Comparison of ENCODE assay signal across 14 mouse cellular contexts in the genomic region with DNA sequence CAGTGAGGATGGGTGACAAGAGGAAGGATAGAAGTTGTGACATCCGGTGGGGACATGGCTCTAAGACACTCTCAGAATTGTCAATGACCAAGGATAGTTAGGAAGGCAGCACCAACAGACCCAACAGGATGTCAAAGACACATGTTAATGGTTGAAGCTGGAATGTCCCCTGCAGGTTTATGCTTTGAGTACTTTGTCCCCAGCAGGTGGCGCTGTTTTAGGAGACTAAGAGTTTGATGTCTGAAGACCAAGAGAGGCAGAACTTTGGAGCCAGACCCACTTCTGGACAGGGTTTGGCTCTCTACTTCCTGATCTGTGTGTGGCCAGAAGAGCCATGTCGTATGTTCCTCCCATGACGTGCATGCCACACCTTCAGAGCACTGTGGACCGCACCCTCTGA.
DNase-seq lines count a peak whose midpoint lies in the region; ATAC-seq and TF ChIP-seq lines count a peak whose summit lies in the region.
"Had no signal": no experiment of that assay in that cellular context is flagged by ENCODE, and none has a peak within 500 bp of the region (broad histone marks: within the 10 kb centered on the region; RNA-seq: fewer than 3 reads in every experiment).

No protein-coding gene starts in this region.

- H3K4me3 ChIP-seq in intestine, postnatal 0 days (ENCODE audit: low read depth, low read length): no peak overlapping the region
- H3K4me3 ChIP-seq in intestine, embryonic 15.5 days (replicated peaks): no peak overlapping the region
- H3K4me3 ChIP-seq in E14TG2a.4 (replicated peaks; ENCODE audit: low read length): no peak overlapping the region
- H3K4me3 ChIP-seq: forebrain, embryonic 12.5 days; heart, embryonic 15.5 days; left cerebral cortex, adult 2 months had no signal

- H3K4me1 ChIP-seq in intestine, postnatal 0 days (replicated peaks; ENCODE audit: control insufficient read depth, insufficient read depth, low read length): no peaks in the 10 kb centered on the region
- no peaks in the 10 kb centered on the region for H3K4me1 ChIP-seq in intestine, embryonic 15.5 days (replicated peaks)
- peaks cover 16% of the 10 kb centered on the region for H3K4me1 ChIP-seq in E14TG2a.4 (replicated peaks; ENCODE audit: low read depth, low read length)
- H3K4me1 ChIP-seq: heart, embryonic 15.5 days had no signal

- intact Hi-C loops in left cerebral cortex, postnatal 4 days (cut with DNase I): no loop called here

- H3K36me3 ChIP-seq in intestine, postnatal 0 days (ENCODE audit: control insufficient read depth, insufficient read depth): no peaks in the 10 kb centered on the region
- H3K36me3 ChIP-seq in intestine, embryonic 15.5 days: no peaks in the 10 kb centered on the region
- no peaks in the 10 kb centered on the region for H3K36me3 ChIP-seq in E14TG2a.4 (ENCODE audit: insufficient read depth, low read length)
- H3K36me3 ChIP-seq: forebrain, embryonic 12.5 days; heart, embryonic 15.5 days had no signal

- 97% methylated on average over 5 of the region's 5 CpGs for WGBS in intestine, postnatal 0 days
- 92% methylated on average over 5 of the region's 5 CpGs for WGBS in intestine, embryonic 15.5 days

- H3K4me2 ChIP-seq in intestine, postnatal 0 days (replicated peaks; ENCODE audit: low read depth): no peak overlapping the region
- H3K4me2 ChIP-seq in intestine, embryonic 15.5 days (replicated peaks): no peak overlapping the region
- H3K4me2 ChIP-seq: forebrain, embryonic 12.5 days; heart, embryonic 15.5 days; hindbrain, embryonic 14.5 days had no signal

- peak; percentile 43 for TF ChIP-seq CTCF in intestine, postnatal 0 days (IDR thresholded peaks at IDR 0.05; ENCODE audit: low read depth)
- TF ChIP-seq CTCF in E14TG2a.4 (conservative IDR thresholded peaks at IDR 0.05; ENCODE audit: low read length): peak; percentile 61
- TF ChIP-seq CTCF in brain, embryonic 14.5 days (IDR thresholded peaks at IDR 0.05; ENCODE audit: borderline replicate concordance, extremely low read depth, insufficient read depth, insufficient read length): peak; percentile 26; the same call in 1 of the 2 replicates

- DNase-seq in 3T3-L1 (ENCODE audit: low read depth, low spot score): peak; percentile 21
- no peak for DNase-seq in brain, embryonic 14.5 days (ENCODE audit: low read depth)
- no peak for DNase-seq in heart, adult 18-20 months
- no peak for DNase-seq in left cerebral cortex, postnatal 4 days
- DNase-seq: adrenal gland, postnatal 10 days; thymus, adult 18-20 months had no signal

- no peak overlapping the region for H3K27ac ChIP-seq in intestine, postnatal 0 days (ENCODE audit: low read depth, low read length)
- H3K27ac ChIP-seq in intestine, embryonic 15.5 days: no peak overlapping the region
- H3K27ac ChIP-seq: forebrain, embryonic 12.5 days; heart, embryonic 15.5 days; hindbrain, embryonic 14.5 days; left cerebral cortex, adult 2 months had no signal

- no peak overlapping the region for H3K9ac ChIP-seq in intestine, postnatal 0 days (ENCODE audit: low read depth, low read length)
- H3K9ac ChIP-seq in intestine, embryonic 15.5 days: no peak overlapping the region
- H3K9ac ChIP-seq: forebrain, embryonic 12.5 days; heart, embryonic 15.5 days; hindbrain, embryonic 14.5 days had no signal

- no peak for TF ChIP-seq POLR2A in brain, embryonic 14.5 days (IDR thresholded peaks at IDR 0.05; ENCODE audit: borderline replicate concordance, extremely low read depth, insufficient read depth, insufficient read length, poor library complexity, severe bottlenecking)

- no peak for ATAC-seq in intestine, postnatal 0 days
- no peak for ATAC-seq in intestine, embryonic 15.5 days
- no peak for ATAC-seq in inflammation-experienced regulatory T-cells, adult 6 months

- H3K27me3 ChIP-seq in intestine, postnatal 0 days (replicated peaks; ENCODE audit: control insufficient read depth, insufficient read depth, low read length): no peaks in the 10 kb centered on the region
- no peaks in the 10 kb centered on the region for H3K27me3 ChIP-seq in intestine, embryonic 15.5 days (replicated peaks)
- 0 out of 2 replicates have a peak, but pooled peaks cover 2% of the 10 kb centered on the region for H3K27me3 ChIP-seq in E14TG2a.4 (ENCODE audit: insufficient read depth, low read length)
- H3K27me3 ChIP-seq: forebrain, embryonic 12.5 days; heart, embryonic 15.5 days had no signal

- H3K9me3 ChIP-seq in intestine, postnatal 0 days (ENCODE audit: control insufficient read depth): no peaks in the 10 kb centered on the region
- H3K9me3 ChIP-seq in intestine, embryonic 15.5 days: no peaks in the 10 kb centered on the region
- H3K9me3 ChIP-seq in E14TG2a.4 (ENCODE audit: low read length): no peaks in the 10 kb centered on the region
- H3K9me3 ChIP-seq: forebrain, embryonic 12.5 days; heart, embryonic 15.5 days had no signal
